Mouse (Mus musculus): ENCODE results near the gene Clmp. TPM values are rescaled to one million over a fixed set of nuclear protein-coding genes. Genes with fewer than 3 reads are reported as not detected.

Gene Clmp
- total RNA-seq, 1 experiment = 1.7 TPM

DNA sequence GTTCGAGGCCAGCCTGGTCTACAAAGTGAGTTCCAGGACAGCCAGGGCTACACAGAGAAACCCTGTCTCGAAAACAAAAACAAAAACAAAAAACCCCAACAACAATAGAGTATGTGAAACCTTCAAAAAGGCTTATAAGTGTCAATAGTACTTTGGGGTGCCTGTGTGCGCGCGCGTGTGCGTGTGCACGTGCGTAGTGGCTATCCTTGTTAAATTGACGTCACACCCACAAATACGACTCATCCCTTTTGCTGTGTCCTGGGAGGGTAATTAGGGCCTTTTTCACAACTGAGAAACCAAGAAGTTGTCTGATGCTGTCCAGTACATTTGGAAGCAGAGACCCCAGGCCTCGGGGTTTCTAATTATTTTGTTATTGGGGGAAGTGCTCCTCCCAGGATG is 44.5 kb downstream of the Clmp start:
- no peaks in the 10 kb centered on the region for H3K36me3 ChIP-seq (ENCODE audit: control insufficient read depth, insufficient read depth, low read length, poor library complexity, severe bottlenecking)
- DNase-seq (ENCODE audit: low read depth, low spot score) = no peak
- H3K9ac ChIP-seq (ENCODE audit: insufficient read depth, low read depth, low read length, poor library complexity, severe bottlenecking) = no peak overlapping the region; the same call in 1 of the 2 replicates
- no peak overlapping the region for H3K27ac ChIP-seq (ENCODE audit: insufficient read depth, low read depth, low read length, poor library complexity, severe bottlenecking)
- no peaks in the 10 kb centered on the region for H3K9me3 ChIP-seq (ENCODE audit: control insufficient read depth, insufficient read depth, low read depth, low read length)
- TF ChIP-seq ZC3H11A (IDR thresholded peaks at IDR 0.05; ENCODE audit: borderline replicate concordance, low read depth, low read length) = no peak
- TF ChIP-seq ZNF384 (IDR thresholded peaks at IDR 0.05; ENCODE audit: low read depth, low read length) = no peak
- no peak for TF ChIP-seq CHD2 (IDR thresholded peaks at IDR 0.05; ENCODE audit: low read depth, low read length)
- TF ChIP-seq MAFK (IDR thresholded peaks at IDR 0.05; ENCODE audit: insufficient read depth, low read depth, low read length) = no peak
- TF ChIP-seq HCFC1 (IDR thresholded peaks at IDR 0.05; ENCODE audit: borderline replicate concordance, insufficient read depth, low read length) = no peak
- H3K4me1 ChIP-seq (ENCODE audit: control insufficient read depth in 2 of 2, insufficient read depth in 2 of 2, low read length in 2 of 2, poor library complexity in 1 of 2) = peaks cover 1 to 2% of the 10 kb centered on the region in 2 experiments; a peak in 1 of 4 replicates
- H3K4me3 ChIP-seq (ENCODE audit: insufficient read depth in 1 of 2, low read depth in 1 of 2, low read length in 2 of 2, poor library complexity in 1 of 2, severe bottlenecking in 1 of 2) = peak overlapping the region; percentile 42 to 52; a peak in 2 of 4 replicates
- in situ Hi-C loops (cut with MboI; ENCODE audit: low sequenced_read_pairs in 2 of 2, unreplicated experiment in 2 of 2) = no loop called here

DNA sequence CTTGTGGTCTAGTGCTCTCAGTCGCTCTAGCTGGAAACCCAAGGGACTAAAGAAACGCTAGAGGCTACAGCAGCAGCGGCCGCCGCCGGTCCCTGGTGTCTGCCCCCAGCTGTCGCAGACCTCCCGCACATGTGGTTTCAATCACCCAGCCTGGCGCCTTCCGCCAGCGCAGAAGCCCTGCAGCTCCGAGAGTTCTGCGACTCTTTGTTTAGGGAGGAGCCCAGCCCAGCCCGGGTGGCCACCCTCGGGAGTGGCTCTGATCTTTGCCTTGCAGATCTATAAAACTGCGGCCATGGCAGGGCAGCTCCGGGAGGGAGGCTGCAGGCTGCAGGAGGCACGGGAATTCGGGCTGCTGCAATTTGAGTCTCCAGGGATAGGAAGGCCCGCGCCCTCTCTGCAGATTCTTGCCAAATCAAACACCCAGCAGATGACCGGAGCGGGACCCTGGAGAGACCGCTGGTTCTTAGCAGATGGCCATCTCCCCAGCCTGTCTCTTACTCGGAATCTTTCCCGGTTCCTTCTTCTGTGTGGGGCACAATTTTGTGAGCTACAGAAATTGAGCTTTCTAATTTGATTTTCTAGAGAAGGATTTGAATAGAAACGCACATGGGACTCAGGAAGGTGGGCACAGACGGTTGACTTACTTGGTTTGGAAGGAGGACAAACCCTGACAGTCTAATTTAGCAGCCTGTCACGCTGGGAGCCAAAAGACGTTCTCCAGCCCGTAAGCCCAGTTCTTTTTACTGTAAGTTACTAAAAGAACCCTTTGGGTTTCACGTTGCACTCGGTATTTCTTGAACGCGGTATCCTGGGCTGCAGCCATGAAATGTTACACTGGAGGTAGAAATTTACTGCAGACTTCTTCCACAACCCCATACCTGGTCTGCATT is 45.2 kb downstream of the Clmp start:
- TF ChIP-seq CHD2 (IDR thresholded peaks at IDR 0.05; ENCODE audit: low read depth, low read length) (no peak), HCFC1 (IDR thresholded peaks at IDR 0.05; ENCODE audit: borderline replicate concordance, insufficient read depth, low read length) (no peak), ZC3H11A (IDR thresholded peaks at IDR 0.05; ENCODE audit: borderline replicate concordance, low read depth, low read length) (no peak), ZNF384 (IDR thresholded peaks at IDR 0.05; ENCODE audit: low read depth, low read length) (no peak)
- H3K9ac ChIP-seq (ENCODE audit: insufficient read depth, low read depth, low read length, poor library complexity, severe bottlenecking) = peak overlapping the region; percentile 35; the same call in 1 of the 2 replicates
- peaks cover 1 to 2% of the 10 kb centered on the region in 2 experiments; a peak in 1 of 4 replicates for H3K4me1 ChIP-seq (ENCODE audit: control insufficient read depth in 2 of 2, insufficient read depth in 2 of 2, low read length in 2 of 2, poor library complexity in 1 of 2)
- no peaks in the 10 kb centered on the region for H3K9me3 ChIP-seq (ENCODE audit: control insufficient read depth, insufficient read depth, low read depth, low read length)
- no peak overlapping the region for H3K27ac ChIP-seq (ENCODE audit: insufficient read depth, low read depth, low read length, poor library complexity, severe bottlenecking)
- H3K4me3 ChIP-seq (ENCODE audit: insufficient read depth in 1 of 2, low read depth in 1 of 2, low read length in 2 of 2, poor library complexity in 1 of 2, severe bottlenecking in 1 of 2) = peak overlapping the region; percentile 42 to 52
- H3K36me3 ChIP-seq (ENCODE audit: control insufficient read depth, insufficient read depth, low read length, poor library complexity, severe bottlenecking) = no peaks in the 10 kb centered on the region
- in situ Hi-C loops (cut with MboI; ENCODE audit: low sequenced_read_pairs in 2 of 2, unreplicated experiment in 2 of 2) = no loop called here
- no peak for DNase-seq (ENCODE audit: low read depth, low spot score)

DNA sequence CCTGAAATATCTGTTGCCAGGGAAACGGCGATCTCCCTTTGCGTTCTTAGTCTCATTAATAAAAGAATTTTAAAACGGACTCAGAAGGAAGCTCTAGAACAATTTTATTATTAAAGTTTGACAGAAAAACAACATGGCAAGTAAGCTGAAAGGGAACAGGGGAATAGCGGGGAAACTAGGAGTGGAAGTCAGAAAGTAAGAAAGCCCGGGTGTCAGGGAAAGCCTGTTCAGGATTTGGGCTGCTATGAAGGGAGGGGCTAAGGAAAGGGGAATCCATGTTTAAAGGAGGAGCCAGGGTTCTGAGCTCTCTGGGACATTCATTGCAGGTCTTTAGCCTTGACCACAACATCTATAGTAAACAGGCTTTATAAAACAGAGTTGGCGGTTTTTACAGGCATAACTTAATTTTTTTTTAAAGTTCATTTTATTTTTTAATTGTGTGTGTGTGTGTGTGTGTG is 45.9 kb downstream of the Clmp start:
- peaks cover 1 to 2% of the 10 kb centered on the region in 2 experiments; a peak in 1 of 4 replicates for H3K4me1 ChIP-seq (ENCODE audit: control insufficient read depth in 2 of 2, insufficient read depth in 2 of 2, low read length in 2 of 2, poor library complexity in 1 of 2)
- H3K36me3 ChIP-seq (ENCODE audit: control insufficient read depth, insufficient read depth, low read length, poor library complexity, severe bottlenecking) = no peaks in the 10 kb centered on the region
- DNase-seq (ENCODE audit: low read depth, low spot score) = no peak
- in situ Hi-C loops (cut with MboI; ENCODE audit: low sequenced_read_pairs in 2 of 2, unreplicated experiment in 2 of 2) = no loop called here
- H3K9me3 ChIP-seq (ENCODE audit: control insufficient read depth, insufficient read depth, low read depth, low read length) = no peaks in the 10 kb centered on the region
- no peak overlapping the region for H3K9ac ChIP-seq (ENCODE audit: insufficient read depth, low read depth, low read length, poor library complexity, severe bottlenecking)
- peak overlapping the region; percentile 42 to 52; a peak in 1 of 4 replicates for H3K4me3 ChIP-seq (ENCODE audit: insufficient read depth in 1 of 2, low read depth in 1 of 2, low read length in 2 of 2, poor library complexity in 1 of 2, severe bottlenecking in 1 of 2)
- H3K27ac ChIP-seq (ENCODE audit: insufficient read depth, low read depth, low read length, poor library complexity, severe bottlenecking) = no peak overlapping the region
- TF ChIP-seq CHD2 (IDR thresholded peaks at IDR 0.05; ENCODE audit: low read depth, low read length) = no peak
- no peak for TF ChIP-seq MAFK (IDR thresholded peaks at IDR 0.05; ENCODE audit: insufficient read depth, low read depth, low read length)

DNA sequence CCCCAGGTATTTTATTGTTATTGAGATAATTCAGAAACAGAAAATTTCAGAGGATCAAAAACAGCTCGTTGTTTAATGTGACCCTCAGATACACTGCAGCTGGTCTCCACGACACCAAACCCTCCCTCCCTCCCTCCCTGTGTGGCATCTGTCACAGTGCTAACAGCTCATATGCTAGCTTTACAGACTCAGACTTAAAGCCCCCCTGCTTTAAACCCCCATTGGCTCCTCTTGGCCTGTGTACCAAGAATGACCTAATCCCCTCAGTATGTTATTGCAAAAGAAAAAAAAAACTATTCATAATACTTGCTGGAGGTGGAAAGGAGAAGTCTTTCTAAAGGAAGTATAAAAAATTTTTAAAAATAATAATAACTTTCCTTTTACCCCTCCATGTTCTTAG is 46.5 kb downstream of the Clmp start:
- H3K36me3 ChIP-seq (ENCODE audit: control insufficient read depth, insufficient read depth, low read length, poor library complexity, severe bottlenecking) = no peaks in the 10 kb centered on the region
- in situ Hi-C loops (cut with MboI; ENCODE audit: low sequenced_read_pairs in 2 of 2, unreplicated experiment in 2 of 2) = no loop called here
- no peaks in the 10 kb centered on the region for H3K9me3 ChIP-seq (ENCODE audit: control insufficient read depth, insufficient read depth, low read depth, low read length)
- no peak overlapping the region for H3K27ac ChIP-seq (ENCODE audit: insufficient read depth, low read depth, low read length, poor library complexity, severe bottlenecking)
- no peak for TF ChIP-seq ZC3H11A (IDR thresholded peaks at IDR 0.05; ENCODE audit: borderline replicate concordance, low read depth, low read length)
- TF ChIP-seq ZNF384 (IDR thresholded peaks at IDR 0.05; ENCODE audit: low read depth, low read length) = no peak
- no peak for TF ChIP-seq CHD2 (IDR thresholded peaks at IDR 0.05; ENCODE audit: low read depth, low read length)
- no peak for TF ChIP-seq HCFC1 (IDR thresholded peaks at IDR 0.05; ENCODE audit: borderline replicate concordance, insufficient read depth, low read length)
- no peak for TF ChIP-seq MAFK (IDR thresholded peaks at IDR 0.05; ENCODE audit: insufficient read depth, low read depth, low read length)
- H3K4me3 ChIP-seq (ENCODE audit: insufficient read depth in 1 of 2, low read depth in 1 of 2, low read length in 2 of 2, poor library complexity in 1 of 2, severe bottlenecking in 1 of 2) = no peak overlapping the region
- H3K4me1 ChIP-seq (ENCODE audit: control insufficient read depth in 2 of 2, insufficient read depth in 2 of 2, low read length in 2 of 2, poor library complexity in 1 of 2) = peaks cover 1 to 2% of the 10 kb centered on the region in 2 experiments; a peak in 1 of 4 replicates
- no peak overlapping the region for H3K9ac ChIP-seq (ENCODE audit: insufficient read depth, low read depth, low read length, poor library complexity, severe bottlenecking)
- no peak for DNase-seq (ENCODE audit: low read depth, low spot score)
